Mouse (Mus musculus) midbrain, embryonic 14.5 days (tissue): ENCODE measurements around the gene Mogat2. TPM values are rescaled to one million over a fixed set of nuclear protein-coding genes. Genes with fewer than 3 reads are reported as not detected.

Experiments
- ATAC-seq: fragments of 200-750 bp; cut with Nextera tagmentation; 2 replicates; pipeline ENCODE4 v1.8.0; 2017; ENCODE audit warnings: moderate number of reproducible peaks, moderate library complexity; ENCODE audit not compliant: low FRiP score, low TSS enrichment
- DNase-seq: peaks from one replicate; pipeline ENCODE4 v3.0.0-alpha.2; 2015
- H3K27ac ChIP-seq: fragments of 300-500 bp; sonication (generic); replicated peaks from 2 replicates; pipeline ENCODE4 v1.5.1; 2014; ENCODE audit warnings: mild to moderate bottlenecking, low read depth, low read length, moderate library complexity
- H3K27me3 ChIP-seq: fragments of 300-500 bp; sonication (generic); 2 replicates; pipeline ENCODE4 v1.6.1; 2014; ENCODE audit warnings: low read length, control low read depth, mixed read lengths; ENCODE audit not compliant: control insufficient read depth, insufficient read depth
- H3K36me3 ChIP-seq: fragments of 300-500 bp; sonication (generic); 2 replicates; pipeline ENCODE4 v1.6.1; 2014; ENCODE audit warnings: low read length, control low read depth; ENCODE audit not compliant: control insufficient read depth, insufficient read depth
- H3K4me1 ChIP-seq: fragments of 300-500 bp; sonication (generic); 2 replicates; pipeline ENCODE4 v1.6.1; 2014; ENCODE audit warnings: mild to moderate bottlenecking, antibody characterized with exemption, low read length, control low read depth; ENCODE audit not compliant: control insufficient read depth, insufficient read depth
- H3K4me2 ChIP-seq: fragments of 300-500 bp; sonication (generic); 2 replicates; pipeline ENCODE4 v1.6.1; 2014; ENCODE audit warnings: mild to moderate bottlenecking, low read length, moderate library complexity
- H3K4me3 ChIP-seq: fragments of 300-500 bp; sonication (generic); replicated peaks from 2 replicates; pipeline ENCODE4 v1.5.1; 2014; ENCODE audit warnings: low read depth, low read length
- H3K9ac ChIP-seq: fragments of 300-500 bp; sonication (generic); replicated peaks from 2 replicates; pipeline ENCODE4 v1.6.1; 2014; ENCODE audit warnings: mild to moderate bottlenecking, low read length, moderate library complexity
- H3K9me3 ChIP-seq: fragments of 300-500 bp; sonication (generic); 2 replicates; pipeline ENCODE4 v1.6.1; 2016; ENCODE audit warnings: low read length, control low read depth, mixed read lengths; ENCODE audit not compliant: control insufficient read depth
- WGBS: fragments of 180-500 bp; shearing (Covaris S2); extraction: QIAGEN DNeasy Blood & Tissue Kit; methylation state at CpG from one replicate; pipeline ENCODE4 v1.1.7; 2014; 5-methylcytosine and 5-hydroxymethylcytosine counted together
- polyA plus RNA-seq: library from polyadenylated mRNA; unstranded; fragments of >200 nt; fragmentation: Nextera tagmentation; extraction: Ambion mirVana; gene quantifications from 2 replicates; pipeline ENCODE4 v1.2.1, GENCODE M21; 2014

The Mogat2 gene
- polyA plus RNA-seq, 1 experiment from 2014 or later: 2.1 TPM

DNA sequence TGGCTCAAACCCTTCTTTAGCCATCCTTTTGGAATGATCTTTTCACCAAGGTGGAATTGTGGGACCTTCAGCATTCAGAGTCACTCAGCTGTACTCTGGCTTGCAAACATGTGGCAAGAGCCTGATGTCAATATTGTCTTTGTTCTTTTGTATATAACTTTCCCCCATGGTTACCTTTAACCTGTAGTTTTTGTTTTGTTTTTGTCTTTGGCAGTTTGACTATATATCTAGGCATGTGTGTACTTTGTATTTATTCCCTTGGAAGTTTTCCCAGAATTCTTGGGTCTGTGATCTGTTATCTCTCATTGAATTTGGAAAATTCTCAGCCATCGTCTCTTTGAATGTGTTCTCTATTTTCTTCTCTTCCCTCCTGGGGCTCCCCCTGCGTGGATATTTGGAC lies 43.9 kb downstream of the Mogat2 start:
- H3K4me3 ChIP-seq: no peak overlapping the region
- WGBS: 79% methylated on average over 2 of the region's 2 CpGs

DNA sequence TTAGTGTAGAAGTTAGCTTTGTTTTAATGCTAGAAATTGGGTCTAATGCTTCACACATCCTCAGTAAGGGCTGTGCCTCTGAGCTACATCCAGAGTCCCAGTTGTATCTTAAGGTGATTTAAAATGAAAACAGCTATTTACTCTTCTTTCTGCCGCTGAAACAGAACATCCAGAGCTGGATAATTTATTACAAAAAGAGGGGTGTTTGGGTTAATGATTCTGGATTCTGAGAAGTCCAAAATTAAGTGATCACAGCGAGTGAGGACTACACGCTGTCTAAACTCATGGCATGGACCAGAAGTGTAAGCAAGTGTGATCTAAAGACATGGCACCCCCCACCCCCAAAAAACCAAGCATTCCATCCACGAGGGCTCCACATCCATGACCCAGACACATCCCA lies 44.5 kb downstream of the Mogat2 start:
- Histone ChIP-seq H3K4me1 (no peaks in the 10 kb centered on the region), H3K27me3 (no peaks in the 10 kb centered on the region), H3K4me2 (no peak overlapping the region), H3K9me3 (no peaks in the 10 kb centered on the region), H3K36me3 (no peaks in the 10 kb centered on the region), H3K4me3 (no peak overlapping the region), H3K9ac (no peak overlapping the region), H3K27ac (no peak overlapping the region)
- WGBS: 89% methylated on average over 4 of the region's 4 CpGs
- DNase-seq (no peak), ATAC-seq (no peak)

More for the DNA sequence above, 43.9 kb downstream of the Mogat2 start:
- Histone ChIP-seq H3K9ac (no peak overlapping the region), H3K4me1 (no peaks in the 10 kb centered on the region), H3K4me2 (no peak overlapping the region), H3K36me3 (no peaks in the 10 kb centered on the region), H3K9me3 (no peaks in the 10 kb centered on the region), H3K27me3 (no peaks in the 10 kb centered on the region), H3K27ac (no peak overlapping the region)
- ATAC-seq: no peak
- DNase-seq: no peak

DNA sequence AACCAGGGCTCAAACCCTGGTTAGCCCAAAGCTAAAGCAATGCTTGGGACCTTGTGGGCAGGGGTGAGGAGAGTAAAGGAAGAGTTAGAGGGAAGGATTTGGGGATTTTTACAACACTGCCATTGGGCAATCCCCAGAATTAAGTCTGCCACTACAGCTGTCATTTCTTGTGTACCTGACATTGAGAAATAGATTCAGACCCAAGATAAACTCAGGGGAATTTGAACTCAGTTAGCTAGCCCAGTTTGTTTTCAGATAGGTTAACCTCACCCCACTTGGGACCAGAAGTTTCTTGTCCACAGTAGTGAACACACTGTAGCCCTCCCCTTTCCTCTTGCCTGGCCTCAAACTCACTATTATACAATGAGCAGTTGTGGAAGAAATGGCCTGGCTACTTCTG lies 47.0 kb downstream of the Mogat2 start:
- Histone ChIP-seq H3K4me2 (no peak overlapping the region), H3K36me3 (no peaks in the 10 kb centered on the region), H3K4me3 (no peak overlapping the region), H3K9ac (no peak overlapping the region), H3K4me1 (no peaks in the 10 kb centered on the region), H3K27me3 (no peaks in the 10 kb centered on the region), H3K27ac (no peak overlapping the region), H3K9me3 (no peaks in the 10 kb centered on the region)
- DNase-seq (no peak), ATAC-seq (no peak)

DNA sequence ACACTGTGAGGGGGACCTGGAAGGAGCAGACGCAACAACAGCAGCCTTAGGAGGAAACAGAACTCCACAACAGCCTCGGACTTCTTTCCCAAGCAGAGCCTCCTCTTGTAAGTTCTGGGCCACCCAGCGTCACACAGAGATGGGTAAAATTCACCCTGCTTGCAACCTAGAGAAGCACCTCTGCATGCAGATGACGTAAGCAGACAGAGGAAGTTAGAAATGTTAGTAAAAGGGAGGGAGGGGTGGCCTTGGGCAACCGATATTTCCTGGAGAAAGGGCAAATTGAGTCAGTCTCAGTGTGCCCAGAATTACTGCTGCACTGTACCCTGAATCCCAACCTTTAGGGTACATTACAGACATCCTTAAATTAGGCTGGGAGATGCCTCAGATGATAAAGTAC lies 48.5 kb downstream of the Mogat2 start:
- Histone ChIP-seq H3K4me3 (no peak overlapping the region), H3K36me3 (no peaks in the 10 kb centered on the region), H3K4me1 (no peaks in the 10 kb centered on the region), H3K9ac (no peak overlapping the region), H3K4me2 (no peak overlapping the region), H3K27me3 (no peaks in the 10 kb centered on the region), H3K9me3 (no peaks in the 10 kb centered on the region), H3K27ac (no peak overlapping the region)
- WGBS: 88% methylated on average over 5 of the region's 5 CpGs
- DNase-seq (no peak), ATAC-seq (no peak)

DNA sequence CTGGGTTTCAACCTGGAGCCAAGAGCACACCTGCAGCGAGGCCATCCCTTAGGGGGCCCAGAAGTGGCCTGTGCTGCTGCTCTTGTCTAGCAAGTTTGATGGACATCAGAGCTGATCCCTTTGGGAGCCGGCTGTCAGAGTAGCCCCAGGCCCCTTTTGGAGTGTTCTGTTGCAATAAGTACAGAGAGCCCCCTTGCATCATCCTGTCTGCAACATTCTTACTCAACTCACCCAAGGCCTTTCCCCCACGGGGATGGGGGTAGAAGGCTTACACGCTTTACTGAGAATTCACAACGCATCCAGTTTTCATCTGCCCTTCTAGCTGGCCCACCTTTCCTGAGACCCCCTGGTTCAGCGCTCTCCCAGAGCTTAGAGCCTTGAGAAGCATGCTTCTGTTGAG lies 49.8 kb downstream of the Mogat2 start:
- DNase-seq (no peak), ATAC-seq (no peak)
- Histone ChIP-seq H3K9me3 (no peaks in the 10 kb centered on the region), H3K36me3 (no peaks in the 10 kb centered on the region), H3K27ac (no peak overlapping the region), H3K4me2 (no peak overlapping the region), H3K27me3 (peaks cover 5% of the 10 kb centered on the region; the same call in 1 of the 2 replicates), H3K4me1 (no peaks in the 10 kb centered on the region), H3K9ac (no peak overlapping the region), H3K4me3 (no peak overlapping the region)
- WGBS: 87% methylated on average over 6 of the region's 6 CpGs

DNA sequence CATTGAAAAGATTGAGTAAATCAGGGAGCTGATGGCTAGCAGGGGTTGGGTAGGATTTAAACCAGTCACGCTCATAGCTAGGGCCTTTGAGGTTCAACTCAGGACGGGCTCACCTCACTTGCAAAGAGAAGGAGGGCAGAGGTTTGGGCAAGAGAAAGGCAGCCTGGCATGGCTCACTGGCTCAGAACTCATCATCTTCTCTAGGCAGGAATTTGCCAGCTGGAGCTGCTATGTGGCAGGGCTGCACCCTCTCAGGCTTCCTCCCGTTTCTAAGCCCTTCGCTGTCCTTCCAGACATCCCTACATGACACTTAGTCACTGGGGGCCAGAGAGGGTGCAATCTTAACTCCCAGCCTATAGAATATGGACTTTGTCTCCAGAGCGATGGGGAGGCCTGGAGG lies 51.0 kb downstream of the Mogat2 start:
- H3K4me1 ChIP-seq: no peaks in the 10 kb centered on the region
- ATAC-seq (no peak), DNase-seq (no peak)
- H3K9me3 ChIP-seq: no peaks in the 10 kb centered on the region
- no peak overlapping the region for H3K4me3 ChIP-seq
- no peaks in the 10 kb centered on the region for H3K36me3 ChIP-seq
- no peak overlapping the region for H3K9ac ChIP-seq
- 79% methylated on average over 5 of the region's 5 CpGs for WGBS
- H3K4me2 ChIP-seq: no peak overlapping the region
- peaks cover 6% of the 10 kb centered on the region; the same call in 1 of the 2 replicates for H3K27me3 ChIP-seq
- H3K27ac ChIP-seq: no peak overlapping the region

DNA sequence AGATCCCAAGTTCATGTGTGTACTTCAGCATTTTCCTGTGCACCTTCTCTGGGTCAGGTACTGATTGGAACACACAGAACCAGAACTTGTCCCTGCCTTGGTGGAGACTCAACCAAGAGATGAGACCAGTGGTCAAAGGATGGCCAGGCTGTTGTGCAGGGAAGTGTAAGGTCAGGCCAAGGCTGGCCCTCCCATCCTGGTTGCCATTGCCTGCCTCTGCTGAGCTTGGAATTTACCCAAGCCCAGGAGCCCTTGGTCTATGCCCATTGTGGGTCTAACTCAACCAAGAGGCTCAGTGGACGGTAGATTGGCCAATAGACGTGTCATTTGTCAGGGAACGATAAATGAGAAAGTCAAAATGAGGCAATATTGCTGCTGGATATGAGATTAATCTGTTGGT lies 53.0 kb downstream of the Mogat2 start:
- no peak for DNase-seq
- Histone ChIP-seq H3K9ac (no peak overlapping the region), H3K27me3 (peaks cover 15% of the 10 kb centered on the region; the same call in 1 of the 2 replicates), H3K27ac (no peak overlapping the region), H3K4me2 (no peak overlapping the region), H3K36me3 (no peaks in the 10 kb centered on the region), H3K9me3 (no peaks in the 10 kb centered on the region), H3K4me3 (no peak overlapping the region), H3K4me1 (peaks cover 6% of the 10 kb centered on the region; the same call in 1 of the 2 replicates)
- WGBS: 91% methylated on average over 3 of the region's 3 CpGs
- no peak for ATAC-seq

DNA sequence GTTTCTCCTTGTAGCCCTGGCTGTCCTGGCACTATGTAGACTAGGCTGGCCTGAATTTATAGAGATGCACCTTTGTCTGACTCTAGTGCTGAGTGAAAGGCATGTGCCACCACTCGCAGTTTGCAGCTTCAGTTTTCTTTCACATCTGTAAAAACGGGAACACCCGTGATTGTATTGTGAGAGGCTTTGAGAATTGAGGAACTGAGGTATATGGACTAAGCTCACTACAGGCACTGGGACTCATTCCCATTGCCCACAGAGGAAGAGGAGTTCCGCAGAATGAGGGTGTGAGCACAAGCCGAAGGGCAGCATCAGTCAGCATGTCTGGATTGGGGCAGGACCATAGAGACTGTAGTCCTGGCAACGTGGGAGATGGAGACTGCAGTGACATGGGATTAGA lies 54.7 kb downstream of the Mogat2 start:
- Histone ChIP-seq H3K4me3 (no peak overlapping the region), H3K27me3 (peaks cover 15% of the 10 kb centered on the region; the same call in 1 of the 2 replicates), H3K4me1 (peaks cover 6% of the 10 kb centered on the region; the same call in 1 of the 2 replicates), H3K27ac (no peak overlapping the region), H3K36me3 (no peaks in the 10 kb centered on the region), H3K4me2 (peak overlapping the region; percentile 96; the same call in 1 of the 2 replicates), H3K9me3 (no peaks in the 10 kb centered on the region), H3K9ac (no peak overlapping the region)
- WGBS: 68% methylated on average over 6 of the region's 6 CpGs
- no peak for DNase-seq
- no peak for ATAC-seq

DNA sequence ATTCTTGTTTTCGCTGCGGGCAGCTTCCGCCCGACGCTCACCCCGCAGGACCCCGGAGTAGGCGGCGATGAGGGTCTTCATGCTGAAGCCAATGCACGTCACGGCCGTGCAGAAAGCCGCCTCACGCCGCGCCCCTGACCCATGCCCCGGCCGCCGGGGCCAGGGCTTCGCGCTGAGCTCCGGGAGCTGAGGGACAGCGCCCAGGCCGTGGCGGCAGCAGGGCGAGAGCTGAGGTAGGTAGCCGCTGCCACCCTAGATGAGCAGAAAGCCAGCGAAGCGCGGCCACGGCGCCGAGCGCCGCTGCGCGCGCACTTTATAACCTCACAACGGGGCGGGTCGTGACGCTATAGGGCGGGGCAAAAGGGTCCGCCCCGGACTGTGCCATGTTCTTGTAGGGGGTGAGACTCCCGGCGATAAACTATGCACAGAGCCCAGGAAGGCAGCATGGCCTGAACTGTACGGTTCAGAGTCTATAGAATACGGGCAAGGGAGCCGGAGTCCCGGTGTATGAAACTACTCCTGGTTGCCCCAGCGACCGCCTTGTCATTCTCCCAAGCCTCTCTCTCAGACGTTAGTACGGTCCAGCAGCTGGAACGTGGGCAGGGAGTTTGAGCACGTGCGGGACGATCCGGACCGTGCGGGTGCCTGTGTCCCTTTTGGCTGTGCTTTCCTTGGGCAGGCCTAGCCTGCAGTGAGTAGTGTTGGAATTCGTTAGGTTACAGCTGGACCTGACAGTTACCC lies 55.8 kb downstream of the Mogat2 start, which contains the start of gene Dgat2:
TSS of gene Dgat2 (minus strand) at position 288 of the 741 bp plus-strand sequence.
- Histone ChIP-seq H3K27ac (peak within 1 kb of the TSS; percentile 83), H3K4me3 (peak within 1 kb of the TSS; percentile 73), H3K27me3 (peaks cover 15% of the 10 kb centered on the region; the same call in 1 of the 2 replicates), H3K9ac (peak within 1 kb of the TSS; percentile 86), H3K4me2 (peak within 1 kb of the TSS; percentile 96), H3K9me3 (no peaks in the 10 kb centered on the region), H3K36me3 (no peaks in the 10 kb centered on the region), H3K4me1 (peaks cover 6% of the 10 kb centered on the region; the same call in 1 of the 2 replicates)
- under 1% methylated on average over 63 of the region's 63 CpGs for WGBS
- ATAC-seq (peak; percentile 94), DNase-seq (peak; percentile 97)
